Mouse (Mus musculus): ENCODE data around the gene Pccb. TPM values are rescaled to one million over a fixed set of nuclear protein-coding genes. Genes with fewer than 3 reads are reported as not detected.

Pccb gene
- total and polyA plus RNA-seq, 2 experiments from 2014 or later, result 33.5 to 58.1 TPM

GRCm38 (mm10) chr9:101076095-101076875 is 41.6 kb upstream of the Pccb start:
- H3K4me1 ChIP-seq (ENCODE audit: insufficient read depth, low read length), result peaks cover 12% of the 10 kb centered on the region
- peak overlapping the region; percentile 88 for H3K4me2 ChIP-seq (ENCODE audit: low read depth, low read length, poor library complexity, severe bottlenecking)
- no peaks in the 10 kb centered on the region for H3K9me3 ChIP-seq (ENCODE audit: low read length)
- ATAC-seq (ENCODE audit: low FRiP score) (no peak), DNase-seq (ENCODE audit: low spot score) (no peak)
- no peak overlapping the region for H3K27ac ChIP-seq (ENCODE audit: low read depth, low read length)
- no peaks in the 10 kb centered on the region for H3K27me3 ChIP-seq (ENCODE audit: insufficient read depth, low read length)
- WGBS, result under 1% methylated on average over 18 of the region's 18 CpGs
- H3K9ac ChIP-seq (replicated peaks; ENCODE audit: low read length, poor library complexity, severe bottlenecking), result peak overlapping the region; percentile 99
- H3K36me3 ChIP-seq (ENCODE audit: insufficient read depth, low read length), result no peaks in the 10 kb centered on the region
- TF ChIP-seq CTCF (IDR thresholded peaks at IDR 0.05), result no peak
- peak overlapping the region; percentile 74 for H3K4me3 ChIP-seq (ENCODE audit: low read depth, low read length)

GRCm38 (mm10) chr9:101075694-101076093 is 41.0 kb upstream of the Pccb start:
- WGBS, result 0% methylated on average over 8 of the region's 8 CpGs
- Histone ChIP-seq H3K4me3 (ENCODE audit: low read depth, low read length) (peak overlapping the region; percentile 74), H3K9ac (replicated peaks; ENCODE audit: low read length, poor library complexity, severe bottlenecking) (peak overlapping the region; percentile 99), H3K27me3 (ENCODE audit: insufficient read depth, low read length) (no peaks in the 10 kb centered on the region), H3K4me2 (ENCODE audit: low read depth, low read length, poor library complexity, severe bottlenecking) (peak overlapping the region; percentile 88), H3K27ac (ENCODE audit: low read depth, low read length) (no peak overlapping the region), H3K9me3 (ENCODE audit: low read length) (no peaks in the 10 kb centered on the region), H3K36me3 (ENCODE audit: insufficient read depth, low read length) (no peaks in the 10 kb centered on the region), H3K4me1 (ENCODE audit: insufficient read depth, low read length) (peaks cover 12% of the 10 kb centered on the region)
- ATAC-seq (ENCODE audit: low FRiP score) (no peak), DNase-seq (ENCODE audit: low spot score) (no peak)
- TF ChIP-seq CTCF (IDR thresholded peaks at IDR 0.05), result no peak

- H3K9me3 ChIP-seq (ENCODE audit: low read length), result no peaks in the 10 kb centered on the region
Observed at GRCm38 (mm10) chr9:101075091-101075581, 40.4 kb upstream of the Pccb start.

DNA sequence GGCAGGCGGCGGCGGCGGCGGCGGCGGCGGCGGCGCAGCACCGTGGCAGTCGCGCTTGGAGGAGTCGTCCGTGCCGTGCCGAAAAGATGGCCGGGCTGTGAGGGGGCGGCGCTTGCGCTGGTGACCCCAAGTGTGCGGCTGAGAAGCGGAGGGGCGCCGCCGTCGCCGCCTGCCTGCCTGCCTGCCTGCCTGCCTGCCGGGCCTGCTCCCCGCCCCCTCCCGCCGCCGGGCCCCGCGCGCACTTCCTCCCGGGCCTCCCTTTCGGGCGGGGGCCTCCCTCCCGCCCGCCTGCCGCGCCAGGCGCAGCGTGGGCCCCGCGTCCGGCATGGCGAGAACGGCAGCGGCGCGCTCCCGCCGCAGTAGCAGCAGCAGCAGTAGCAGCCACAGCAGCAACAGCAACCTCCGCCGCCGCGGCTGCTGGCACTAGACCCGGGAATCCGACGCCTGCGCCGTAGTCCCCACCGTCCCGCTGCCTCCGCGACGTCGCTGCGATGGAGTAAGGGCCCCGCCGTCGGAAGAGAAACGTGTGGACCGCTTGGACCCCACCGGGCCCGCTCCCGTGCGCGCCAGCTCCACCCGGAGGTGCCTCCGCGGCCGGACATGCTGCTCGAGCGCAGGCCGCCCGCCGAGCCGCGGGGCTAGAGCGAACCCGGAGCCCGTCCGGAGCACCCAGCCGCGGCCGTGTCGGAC is 39.8 kb upstream of the Pccb start:
- H3K9ac ChIP-seq (replicated peaks; ENCODE audit: low read length, poor library complexity, severe bottlenecking), result peak overlapping the region; percentile 99
- H3K4me1 ChIP-seq (ENCODE audit: insufficient read depth, low read length), result peaks cover 11% of the 10 kb centered on the region
- peak overlapping the region; percentile 74 for H3K4me3 ChIP-seq (ENCODE audit: low read depth, low read length)
- H3K27ac ChIP-seq (ENCODE audit: low read depth, low read length), result peak overlapping the region; percentile 100
- H3K4me2 ChIP-seq (ENCODE audit: low read depth, low read length, poor library complexity, severe bottlenecking), result peak overlapping the region; percentile 88
- DNase-seq (ENCODE audit: low spot score) (peak; percentile 80), ATAC-seq (ENCODE audit: low FRiP score) (peak; percentile 77)
- no peak for TF ChIP-seq CTCF (IDR thresholded peaks at IDR 0.05)
- under 1% methylated on average over 65 of the region's 100 CpGs for WGBS
- no peaks in the 10 kb centered on the region for H3K27me3 ChIP-seq (ENCODE audit: insufficient read depth, low read length)
- H3K36me3 ChIP-seq (ENCODE audit: insufficient read depth, low read length), result no peaks in the 10 kb centered on the region
- no peaks in the 10 kb centered on the region for H3K9me3 ChIP-seq (ENCODE audit: low read length)

More at GRCm38 (mm10) chr9:101075091-101075581, 40.4 kb upstream of the Pccb start:
- ATAC-seq (ENCODE audit: low FRiP score) (no peak), DNase-seq (ENCODE audit: low spot score) (no peak)
- peak overlapping the region; percentile 100 for H3K27ac ChIP-seq (ENCODE audit: low read depth, low read length)
- H3K4me3 ChIP-seq (ENCODE audit: low read depth, low read length), result peak overlapping the region; percentile 74
- H3K27me3 ChIP-seq (ENCODE audit: insufficient read depth, low read length), result no peaks in the 10 kb centered on the region
- H3K4me2 ChIP-seq (ENCODE audit: low read depth, low read length, poor library complexity, severe bottlenecking), result peak overlapping the region; percentile 88
- peaks cover 12% of the 10 kb centered on the region for H3K4me1 ChIP-seq (ENCODE audit: insufficient read depth, low read length)
- under 1% methylated on average over 25 of the region's 25 CpGs for WGBS
- TF ChIP-seq CTCF (IDR thresholded peaks at IDR 0.05), result 0 out of 2 replicates have a peak, but pooled peaks have one; percentile 4
- peak overlapping the region; percentile 99 for H3K9ac ChIP-seq (replicated peaks; ENCODE audit: low read length, poor library complexity, severe bottlenecking)
- H3K36me3 ChIP-seq (ENCODE audit: insufficient read depth, low read length), result no peaks in the 10 kb centered on the region

DNA sequence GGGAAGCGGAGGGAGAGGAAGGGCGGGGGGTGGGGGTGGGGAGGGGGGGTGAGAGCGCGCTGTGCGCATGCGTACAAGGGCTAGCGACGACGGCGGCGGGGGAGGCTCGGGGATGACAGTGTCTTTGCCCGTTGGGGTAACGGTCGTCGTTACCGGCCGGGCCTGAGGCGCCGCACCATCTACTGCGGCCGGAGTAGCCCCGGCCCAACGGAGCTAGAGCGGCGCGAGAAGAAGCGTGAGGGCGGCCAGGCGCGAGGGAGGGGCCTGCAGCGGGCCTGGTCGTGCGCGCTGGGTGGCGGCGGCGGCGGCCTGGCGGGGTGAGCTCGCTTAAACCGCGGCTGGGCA is 39.3 kb upstream of the Pccb start, which contains the start of gene Msl2:
TSS of gene Msl2 (plus strand) at position 115 of the 345 bp plus-strand sequence.
- Histone ChIP-seq H3K4me2 (ENCODE audit: low read depth, low read length, poor library complexity, severe bottlenecking) (peak within 1 kb of the TSS; percentile 88), H3K4me3 (ENCODE audit: low read depth, low read length) (peak within 1 kb of the TSS; percentile 74), H3K4me1 (ENCODE audit: insufficient read depth, low read length) (peaks cover 7% of the 10 kb centered on the region; the same call in 1 of the 2 replicates), H3K27ac (ENCODE audit: low read depth, low read length) (peak within 1 kb of the TSS; percentile 100), H3K36me3 (ENCODE audit: insufficient read depth, low read length) (no peaks in the 10 kb centered on the region), H3K27me3 (ENCODE audit: insufficient read depth, low read length) (no peaks in the 10 kb centered on the region), H3K9me3 (ENCODE audit: low read length) (no peaks in the 10 kb centered on the region), H3K9ac (replicated peaks; ENCODE audit: low read length, poor library complexity, severe bottlenecking) (peak within 1 kb of the TSS; percentile 99)
- no peak for TF ChIP-seq CTCF (IDR thresholded peaks at IDR 0.05)
- DNase-seq (ENCODE audit: low spot score) (no peak), ATAC-seq (ENCODE audit: low FRiP score) (no peak)
- WGBS, result 0% methylated on average over 24 of the region's 43 CpGs
